Mouse (Mus musculus): Measurements from ENCODE around the gene Guk1.

Guk1 gene

DNA sequence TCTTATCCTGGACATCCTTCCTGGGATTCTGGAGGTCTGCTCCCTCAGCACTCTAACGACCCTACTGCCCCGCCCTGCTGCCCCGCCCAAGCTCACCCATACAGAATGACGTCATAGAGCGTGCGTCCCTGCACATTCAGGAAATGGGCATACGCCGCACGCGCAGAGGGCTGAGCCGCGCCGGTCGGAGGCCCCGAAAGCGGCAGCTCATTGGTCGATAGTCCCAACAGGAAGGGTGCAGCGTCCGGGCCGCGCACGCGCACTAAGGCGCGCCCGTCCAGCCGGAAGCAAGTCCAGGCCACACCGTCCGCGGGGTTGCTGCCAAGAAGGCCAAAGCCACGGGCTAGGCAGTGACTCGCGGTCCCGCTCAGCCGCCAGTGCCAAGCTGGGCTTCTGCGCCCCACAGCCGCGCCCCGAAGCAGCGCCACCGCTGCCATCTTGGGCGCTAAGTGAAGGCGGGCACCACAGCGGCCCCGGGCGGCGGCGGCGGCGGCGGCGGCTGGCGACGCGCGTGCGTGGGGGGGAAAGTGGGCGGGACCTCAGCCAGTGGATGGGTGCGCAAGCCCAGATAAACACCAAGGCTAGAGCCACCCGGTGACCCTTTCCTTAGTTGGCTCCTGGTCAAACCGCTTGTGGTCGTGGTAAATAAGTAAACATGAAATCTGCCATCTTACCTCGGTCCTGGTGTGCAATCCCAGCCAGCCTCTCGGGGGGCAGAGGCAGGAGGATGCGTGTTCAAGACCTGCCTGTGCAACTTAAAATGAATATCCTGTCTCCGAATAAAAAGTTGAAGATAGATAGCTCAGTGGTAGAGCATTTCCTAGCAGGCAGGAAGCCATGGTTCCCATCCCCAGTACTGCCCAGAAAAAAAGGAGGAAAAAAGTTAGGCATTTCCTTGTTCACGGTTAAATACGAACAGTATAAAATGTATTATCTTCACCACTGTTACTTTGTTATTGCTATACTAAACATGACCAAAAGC lies 28.5 kb downstream of the Guk1 start, which contains the start of gene Iba57:
Gene Iba57 (minus strand): TSS at position 485 of the 982 bp plus-strand sequence.
- peak; percentile 99 for DNase-seq (ENCODE audit: low read depth)

DNA sequence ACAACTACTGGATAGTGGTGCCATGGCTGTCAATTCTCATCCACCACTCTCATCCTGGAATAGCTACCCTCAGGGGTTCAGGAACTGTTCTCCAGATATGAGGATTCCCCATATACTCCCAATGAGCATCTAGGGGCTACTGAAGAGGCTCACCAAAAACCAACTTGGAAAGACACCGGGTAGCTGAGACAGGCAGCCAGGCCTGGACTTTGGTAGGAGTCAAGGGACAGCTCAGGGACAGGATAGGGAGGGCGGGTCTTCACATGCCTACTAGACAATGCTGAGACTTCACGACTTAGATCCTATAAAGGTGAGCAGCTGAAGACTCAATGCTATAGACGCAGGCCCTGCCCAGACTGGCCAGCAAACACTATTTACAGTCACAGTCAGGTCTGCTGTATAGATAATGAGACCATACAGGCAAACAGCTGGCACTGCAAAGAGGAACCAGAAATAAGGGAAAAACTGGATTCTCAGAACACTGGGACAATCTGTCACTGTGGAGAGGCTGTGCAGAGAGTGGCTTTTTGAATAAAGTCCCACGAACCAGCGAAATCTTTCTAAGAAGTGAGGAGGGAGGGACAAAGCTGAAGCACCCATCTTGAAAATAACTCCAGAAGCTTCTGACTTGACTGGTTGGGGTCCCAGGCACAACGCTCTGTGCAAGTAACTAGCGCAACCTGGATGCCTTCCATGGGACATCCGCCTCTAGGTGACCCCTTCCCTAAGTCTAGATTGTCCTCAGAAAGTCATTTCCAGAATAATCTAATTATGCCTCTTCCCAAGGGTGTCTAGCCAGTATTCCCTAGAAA lies 29.4 kb downstream of the Guk1 start:
- no peak for DNase-seq (ENCODE audit: low read depth)

DNA sequence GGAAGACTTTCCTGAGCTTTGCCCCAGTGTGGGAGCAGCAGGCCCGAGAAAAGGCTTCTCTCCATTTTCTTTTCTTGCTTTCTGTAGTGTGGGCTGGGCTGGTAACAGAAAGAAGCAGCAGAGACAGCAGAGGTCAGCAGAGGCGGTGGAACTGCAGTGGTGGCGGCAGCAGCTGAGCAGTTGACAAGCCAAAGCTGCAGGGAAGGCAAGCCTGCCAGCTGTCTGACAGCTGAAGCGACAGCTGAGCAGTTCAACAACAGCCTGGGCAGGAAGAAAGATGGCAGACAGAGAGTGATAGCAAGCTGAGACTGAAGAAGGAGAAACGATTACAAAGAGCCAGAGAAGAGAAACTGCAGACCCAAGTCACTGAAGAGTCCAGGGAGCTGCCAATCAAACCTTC lies 30.6 kb downstream of the Guk1 start:
- no peak for DNase-seq (ENCODE audit: low read depth)

DNA sequence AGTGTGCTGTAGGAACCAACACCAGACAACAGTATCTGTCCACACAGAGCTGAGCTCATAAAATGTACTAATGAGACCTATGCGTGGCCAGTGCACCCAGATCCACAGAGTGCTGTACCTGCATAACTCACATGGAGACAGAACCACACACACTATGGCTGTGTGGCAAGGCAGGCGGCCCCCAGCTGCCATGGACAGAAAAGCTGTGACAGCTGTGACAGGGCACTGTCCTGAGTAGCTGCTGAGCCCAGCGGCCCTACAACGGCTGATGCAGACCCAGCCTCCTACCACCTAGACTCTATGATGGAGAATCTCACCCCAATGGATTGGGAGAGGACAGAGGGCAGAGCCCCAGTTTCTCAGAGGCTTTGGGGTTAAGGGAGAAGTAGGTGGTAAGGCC lies 32.5 kb downstream of the Guk1 start:
- DNase-seq (ENCODE audit: low read depth): no peak

DNA sequence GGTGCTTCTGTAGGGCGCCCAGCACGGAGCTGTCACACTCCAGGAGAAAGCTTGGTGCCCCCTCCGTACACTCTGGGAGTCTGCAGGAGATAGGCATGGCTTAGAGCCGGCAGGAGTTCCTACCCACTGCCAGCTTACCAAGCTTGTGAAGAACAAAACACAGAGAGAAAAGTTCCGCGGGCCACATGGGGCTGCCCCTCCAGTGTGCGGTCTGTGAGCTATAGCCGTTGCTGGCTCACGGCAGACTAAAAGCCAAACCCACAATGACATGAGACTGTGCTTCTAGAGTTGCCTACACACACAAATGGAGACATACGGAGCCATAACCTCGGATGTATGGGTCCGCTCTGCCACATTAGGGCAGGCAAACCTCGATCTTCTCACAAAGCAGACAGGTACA lies 32.9 kb downstream of the Guk1 start:
- DNase-seq (ENCODE audit: low read depth): no peak

DNA sequence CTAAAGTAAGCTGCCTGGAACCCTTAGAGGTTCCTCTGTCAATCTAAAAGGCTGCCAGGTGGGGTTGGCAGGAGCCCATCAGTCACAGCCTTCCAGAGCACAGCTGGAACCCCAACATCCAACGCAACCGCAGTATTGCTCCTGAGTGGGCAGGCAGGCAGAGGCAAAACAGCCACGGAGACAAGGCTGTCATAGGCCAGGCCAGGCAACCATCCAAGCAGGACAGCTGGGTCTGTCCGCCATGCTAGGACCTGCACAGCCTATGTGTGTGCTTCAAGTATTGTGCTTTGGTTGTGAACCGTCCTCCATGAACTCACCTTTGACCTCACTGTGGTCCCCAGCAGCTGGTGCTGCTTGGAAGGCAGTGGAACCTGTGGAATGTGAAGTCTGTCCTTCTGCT lies 36.1 kb downstream of the Guk1 start:
- DNase-seq (ENCODE audit: low read depth): no peak

DNA sequence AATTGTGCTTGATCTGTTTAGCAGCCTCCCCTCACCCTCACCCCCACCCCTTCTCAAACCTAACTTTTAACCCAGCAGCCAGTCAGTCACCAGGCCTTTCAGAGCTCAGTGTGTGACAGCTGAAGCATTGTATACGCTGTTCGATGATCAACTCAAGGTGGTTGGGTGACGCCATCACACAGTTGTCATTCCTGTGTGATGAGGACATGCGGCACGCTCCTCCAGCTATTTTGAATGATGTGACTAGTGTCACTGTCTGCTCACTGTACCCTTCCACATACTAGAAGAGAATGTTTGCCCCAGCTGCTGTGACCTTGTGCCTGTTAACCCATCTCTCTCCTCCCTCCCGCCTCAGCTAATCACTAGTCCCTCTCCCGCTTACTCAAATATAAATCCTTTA lies 37.8 kb downstream of the Guk1 start:
- no peak for DNase-seq (ENCODE audit: low read depth)

DNA sequence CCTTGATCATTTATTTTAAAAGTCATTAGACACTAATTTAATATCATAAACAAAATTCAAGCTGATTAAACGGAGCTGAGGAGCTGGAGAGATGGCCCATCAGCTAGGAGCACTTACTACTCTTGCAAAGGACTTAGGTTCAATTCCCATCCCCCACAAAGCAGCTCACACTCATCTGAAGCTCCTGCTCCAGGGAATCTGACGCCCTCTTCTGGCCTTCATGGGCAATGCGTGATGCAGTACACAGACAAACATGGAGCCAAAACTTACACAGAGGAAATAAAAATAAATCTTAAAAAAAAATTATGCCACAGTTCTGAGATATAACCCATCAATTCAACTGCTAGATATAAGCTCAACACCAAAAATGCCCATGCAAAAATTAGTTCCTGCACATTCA lies 40.3 kb downstream of the Guk1 start:
- peak; percentile 16 for DNase-seq (ENCODE audit: low read depth)

DNA sequence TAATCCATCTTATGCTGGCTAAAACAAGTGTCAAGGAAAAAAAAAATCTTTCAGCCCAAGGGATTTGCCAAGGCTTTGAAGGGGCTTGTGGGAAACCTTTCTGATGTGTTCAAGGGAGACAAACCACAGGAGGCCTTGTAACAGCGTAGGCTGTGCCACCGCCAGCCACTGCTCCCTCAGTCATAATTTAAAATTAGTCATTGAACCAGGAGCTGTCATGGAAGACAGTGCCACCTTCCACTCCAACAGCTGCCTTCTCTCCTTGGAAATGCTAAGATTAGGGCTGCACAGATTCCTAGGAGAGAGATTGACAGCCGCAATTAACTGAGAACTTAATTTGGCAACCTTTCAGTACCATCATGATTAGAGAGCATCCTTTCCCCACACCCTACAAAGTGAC lies 42.7 kb downstream of the Guk1 start:
- DNase-seq (ENCODE audit: low read depth): no peak

DNA sequence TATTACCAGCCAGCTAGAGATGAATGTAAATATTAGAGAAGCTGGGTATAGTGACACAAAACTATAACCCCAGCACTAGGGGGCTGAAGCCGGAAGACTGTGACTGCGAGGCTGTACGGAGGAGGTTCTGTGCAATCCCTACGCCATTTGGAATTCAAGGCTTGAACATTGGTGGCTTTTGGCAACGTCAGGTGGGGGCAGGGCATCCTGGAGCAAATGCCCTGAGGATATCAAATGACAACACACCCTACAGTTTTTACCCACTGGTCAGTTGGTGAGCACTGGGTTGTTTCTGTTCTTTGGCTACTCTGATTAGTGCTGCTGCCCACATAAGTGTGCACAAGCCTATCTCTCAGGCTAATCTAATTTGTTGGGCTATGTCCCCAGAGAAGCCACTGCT lies 49.0 kb downstream of the Guk1 start:
- no peak for DNase-seq (ENCODE audit: low read depth)

DNA sequence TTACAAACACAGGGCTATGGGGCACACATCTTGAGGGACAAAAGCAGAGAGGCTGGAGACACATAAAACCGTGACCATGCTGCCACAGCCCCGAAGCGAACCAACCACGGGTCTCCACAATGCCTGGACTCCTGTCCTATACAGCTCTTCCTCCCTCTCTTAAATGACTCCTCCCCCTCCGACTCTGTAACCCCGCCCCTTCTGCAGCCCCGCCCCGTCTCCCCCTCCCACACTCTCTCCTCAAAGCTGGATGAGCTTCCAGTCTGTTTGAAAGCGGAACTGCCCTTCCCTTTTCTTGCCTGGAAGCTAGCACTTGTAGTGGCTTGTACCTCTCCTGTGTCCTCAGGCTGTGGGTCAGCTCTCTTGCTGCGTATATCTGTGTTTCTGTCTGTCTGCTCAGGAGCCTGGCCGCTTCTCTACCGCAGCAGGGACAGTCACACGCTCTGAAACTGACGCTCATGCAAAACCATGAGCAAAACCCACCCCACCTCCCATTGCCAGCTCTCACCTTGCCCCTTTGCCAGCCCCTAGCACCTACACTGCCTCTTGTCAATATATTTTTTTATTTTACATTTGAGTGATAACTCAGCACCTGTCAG lies 50.1 kb downstream of the Guk1 start:
- DNase-seq (ENCODE audit: low read depth): no peak

DNA sequence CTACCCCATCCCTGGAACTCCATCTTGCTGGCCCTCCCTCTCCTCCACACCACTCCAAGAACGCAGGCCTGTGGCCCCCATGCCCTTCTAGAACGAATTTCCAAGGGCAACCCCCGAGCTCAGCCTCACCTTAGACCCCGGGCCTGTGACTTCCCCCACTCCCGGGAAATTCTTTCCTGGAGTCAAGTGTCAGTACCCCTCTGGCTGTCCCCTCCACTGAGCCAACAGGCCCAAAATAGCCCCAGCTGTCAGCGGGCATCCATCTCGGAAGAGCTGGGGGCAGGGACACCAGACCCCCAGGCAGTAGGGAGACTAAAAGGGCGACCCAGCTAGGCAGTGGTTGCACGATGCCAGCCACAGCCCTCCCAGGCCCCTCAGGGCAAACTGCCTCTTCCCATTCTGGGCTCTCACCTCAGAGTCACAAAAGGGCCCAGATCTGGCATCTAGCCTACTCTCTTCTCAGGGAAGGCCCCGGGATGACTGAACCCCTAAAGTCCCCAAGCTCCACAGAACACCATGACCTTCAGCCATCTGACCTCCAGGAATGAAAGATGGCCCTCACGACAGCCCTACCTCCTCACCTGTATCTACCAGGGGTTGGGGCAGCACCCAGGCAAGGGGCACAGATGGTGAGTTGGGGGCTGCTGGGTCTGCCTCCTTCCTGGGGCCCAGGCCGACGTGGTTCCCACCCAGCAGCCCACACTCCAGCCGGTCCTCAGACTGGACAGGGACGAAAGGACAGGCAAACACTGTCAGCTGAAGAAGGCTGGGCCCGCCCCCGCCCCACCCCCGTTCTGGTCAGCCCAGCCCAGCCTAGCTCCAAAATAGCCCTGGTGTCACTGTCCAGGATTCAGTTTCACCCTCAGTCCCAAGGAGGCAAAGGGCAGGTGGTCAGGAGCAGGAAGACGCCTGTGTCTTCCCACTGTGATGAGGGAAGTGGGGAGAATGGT lies 53.2 kb downstream of the Guk1 start:
- no peak for DNase-seq (ENCODE audit: low read depth)

DNA sequence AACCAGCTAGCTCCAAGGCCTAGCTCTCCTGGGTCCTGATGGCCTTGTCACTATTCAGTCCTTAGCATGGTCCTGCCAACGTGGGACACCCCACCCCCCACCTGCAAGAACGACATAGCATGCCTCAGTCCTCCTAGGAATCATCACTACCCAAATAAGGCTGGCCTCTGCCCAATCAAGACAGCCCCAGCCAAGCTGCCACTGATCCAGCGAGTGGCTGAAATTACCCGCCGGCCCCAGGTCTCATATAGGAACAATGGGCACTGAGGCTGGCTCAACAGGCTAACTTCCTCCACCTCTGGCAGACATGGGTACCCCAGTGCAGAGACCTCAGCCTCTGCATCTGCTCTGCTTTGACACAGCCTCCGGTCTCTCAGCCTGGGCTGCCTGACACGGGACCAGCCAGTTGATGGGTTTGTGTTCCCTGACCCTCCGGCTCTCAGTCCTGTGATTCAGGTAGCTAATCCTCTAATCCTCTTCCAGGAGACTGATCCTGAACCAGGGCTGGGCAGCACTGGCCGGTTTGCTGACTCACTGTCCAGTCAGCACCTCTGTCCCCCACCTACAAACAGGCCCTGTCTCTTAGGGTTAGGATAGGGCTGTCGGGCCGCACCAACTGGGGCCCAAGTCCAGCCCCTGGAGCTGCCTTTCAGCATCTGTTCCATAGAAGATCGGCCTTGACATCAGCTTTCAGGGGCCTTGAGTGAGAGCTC lies 54.9 kb downstream of the Guk1 start:
- DNase-seq (ENCODE audit: low read depth): no peak

DNA sequence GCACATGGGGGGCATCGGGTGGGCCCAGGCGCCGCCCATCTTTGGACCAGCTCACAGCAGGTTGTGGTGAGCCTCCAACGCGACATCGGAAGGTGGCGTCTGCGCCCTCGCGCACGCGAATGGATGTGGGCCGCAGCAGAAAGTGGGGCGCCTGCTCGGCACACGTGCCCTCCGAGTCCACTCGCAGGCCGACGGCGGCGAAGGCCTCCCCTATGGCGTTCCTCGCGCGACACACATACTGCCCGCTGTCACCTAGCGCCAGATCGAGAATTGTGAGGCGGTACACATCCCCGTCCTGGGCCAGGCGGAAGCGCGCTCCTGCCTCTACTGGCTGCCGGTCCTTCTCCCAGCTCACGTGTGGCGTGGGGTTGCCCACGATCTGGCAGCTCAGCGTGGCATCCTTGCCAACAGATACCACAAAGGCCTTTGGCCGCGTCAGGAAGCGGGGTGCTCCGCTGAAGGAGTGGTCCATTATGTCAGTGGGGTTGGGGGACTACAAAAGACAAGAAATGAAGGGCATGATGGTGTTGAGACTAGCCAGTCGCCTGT lies 56.0 kb downstream of the Guk1 start, which contains the start of gene Obscn:
Gene Obscn (minus strand): TSS at position 499 of the 549 bp plus-strand sequence.
- no peak for DNase-seq (ENCODE audit: low read depth)

DNA sequence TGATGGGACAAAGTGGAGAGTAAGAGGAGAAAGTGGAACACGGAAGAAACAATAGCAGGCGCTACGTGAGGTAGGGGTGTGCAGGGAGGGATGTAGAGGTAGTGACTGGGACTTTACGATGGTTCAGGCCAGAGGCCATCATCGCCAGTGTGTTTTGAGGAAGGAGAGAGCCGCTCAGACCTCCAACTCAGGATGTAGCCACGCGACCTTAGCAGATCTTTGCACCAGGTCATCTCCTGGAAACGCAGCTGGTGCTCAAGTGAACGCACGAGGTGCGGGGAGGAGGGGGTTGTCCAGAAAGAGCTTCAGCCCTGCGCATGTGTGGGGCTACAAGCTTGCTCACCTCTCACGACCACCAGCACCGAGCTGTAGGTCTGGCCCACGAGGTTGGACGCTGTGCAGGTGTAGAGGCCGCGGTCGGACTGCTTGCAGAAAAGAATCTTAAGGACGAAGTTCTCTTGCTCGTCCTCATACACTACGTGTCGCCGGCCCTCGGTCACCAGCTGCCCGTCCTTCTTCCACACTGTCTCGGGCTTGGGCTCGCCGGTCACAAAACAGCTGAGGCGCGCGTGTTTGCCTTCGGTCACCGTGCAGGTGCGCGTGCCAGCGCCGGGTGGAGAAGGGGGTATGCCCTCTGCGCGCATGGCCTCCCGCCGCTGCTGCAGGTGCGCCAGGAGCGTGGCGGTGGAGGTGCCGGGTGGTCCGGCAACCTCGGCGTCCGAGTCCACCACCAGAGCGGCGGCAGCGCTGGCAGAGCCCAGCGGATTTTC lies 56.8 kb downstream of the Guk1 start:
- DNase-seq (ENCODE audit: low read depth): no peak

DNA sequence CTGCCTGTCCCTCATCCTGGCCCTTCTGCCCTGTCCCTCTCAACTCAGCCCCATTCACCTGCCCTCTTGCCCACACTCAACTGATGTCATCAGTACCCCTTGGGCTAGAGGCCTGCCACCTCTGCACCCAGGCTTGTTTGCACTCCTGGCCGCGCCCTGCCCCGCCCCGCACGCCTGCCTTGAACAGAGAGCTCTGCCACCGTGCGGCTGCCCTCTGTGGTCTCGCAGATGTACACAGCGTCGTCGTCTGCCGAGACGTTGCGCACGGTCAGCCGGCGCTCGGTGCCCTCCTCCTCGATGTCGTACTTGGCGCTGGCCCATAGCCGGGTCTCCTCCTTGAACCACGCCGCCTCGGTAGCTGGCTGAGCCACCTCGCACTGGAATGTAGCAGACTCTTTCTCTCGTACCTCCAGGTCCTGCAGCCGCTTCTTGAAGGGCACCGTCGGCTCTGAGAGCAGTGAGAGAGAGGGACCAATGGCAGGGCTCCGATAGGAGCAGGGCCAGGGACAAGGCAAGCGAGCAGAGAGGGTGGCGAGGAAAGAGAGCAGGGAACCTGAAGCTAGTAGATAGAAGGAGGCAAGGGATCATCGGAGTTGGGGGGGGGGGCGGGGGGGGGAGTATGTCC lies 57.5 kb downstream of the Guk1 start:
- no peak for DNase-seq (ENCODE audit: low read depth)
